Mouse (Mus musculus) limb, embryonic 12.5 days (tissue): Measurements from ENCODE around the gene Lyzl4. TPM values are rescaled to one million over a fixed set of nuclear protein-coding genes. Genes with fewer than 3 reads are reported as not detected.

Experiments
- ATAC-seq: fragments of 200-750 bp; cut with Nextera tagmentation; 2 replicates; pipeline ENCODE4 v1.8.0; 2017; ENCODE audit warnings: low read depth, moderate TSS enrichment; ENCODE audit not compliant: insufficient number of reproducible peaks, insufficient read depth, low FRiP score, low TSS enrichment
- H3K27ac ChIP-seq: fragments of 300-500 bp; sonication (generic); 2 replicates; pipeline ENCODE4 v1.5.1; 2016; ENCODE audit warnings: mild to moderate bottlenecking, moderate library complexity
- H3K27me3 ChIP-seq: fragments of 300-500 bp; sonication (generic); 2 replicates; pipeline ENCODE4 v1.6.1; 2016; ENCODE audit warnings: mild to moderate bottlenecking, moderate library complexity
- H3K36me3 ChIP-seq: fragments of 300-500 bp; sonication (generic); 2 replicates; pipeline ENCODE4 v1.6.1; 2016; ENCODE audit warnings: mild to moderate bottlenecking, moderate library complexity
- H3K4me1 ChIP-seq: fragments of 300-500 bp; sonication (generic); replicated peaks from 2 replicates; pipeline ENCODE4 v1.6.1; 2016
- H3K4me2 ChIP-seq: fragments of 300-500 bp; sonication (generic); 2 replicates; pipeline ENCODE4 v1.6.1; 2016; ENCODE audit warnings: mild to moderate bottlenecking, moderate library complexity
- H3K4me3 ChIP-seq: fragments of 300-500 bp; sonication (generic); replicated peaks from 2 replicates; pipeline ENCODE4 v1.5.1; 2016; ENCODE audit warnings: mild to moderate bottlenecking
- H3K9ac ChIP-seq: fragments of 300-500 bp; sonication (generic); replicated peaks from 2 replicates; pipeline ENCODE4 v1.6.1; 2016; ENCODE audit warnings: mild to moderate bottlenecking, moderate library complexity
- H3K9me3 ChIP-seq: fragments of 300-500 bp; sonication (generic); 2 replicates; pipeline ENCODE4 v1.6.1; 2016; ENCODE audit warnings: mild to moderate bottlenecking, moderate library complexity
- WGBS: fragments of 180-500 bp; shearing (Covaris S2); methylation state at CpG from one replicate; pipeline ENCODE4 v1.1.7; 2016; 5-methylcytosine and 5-hydroxymethylcytosine counted together
- polyA plus RNA-seq: library from polyadenylated mRNA; unstranded; fragments of >200 nt; fragmentation: Nextera tagmentation; extraction: Ambion mirVana; gene quantifications from 2 replicates; pipeline ENCODE4 v1.2.1, GENCODE M21; 2016

Gene Lyzl4
- polyA plus RNA-seq, 1 experiment from 2014 or later = not detected

DNA sequence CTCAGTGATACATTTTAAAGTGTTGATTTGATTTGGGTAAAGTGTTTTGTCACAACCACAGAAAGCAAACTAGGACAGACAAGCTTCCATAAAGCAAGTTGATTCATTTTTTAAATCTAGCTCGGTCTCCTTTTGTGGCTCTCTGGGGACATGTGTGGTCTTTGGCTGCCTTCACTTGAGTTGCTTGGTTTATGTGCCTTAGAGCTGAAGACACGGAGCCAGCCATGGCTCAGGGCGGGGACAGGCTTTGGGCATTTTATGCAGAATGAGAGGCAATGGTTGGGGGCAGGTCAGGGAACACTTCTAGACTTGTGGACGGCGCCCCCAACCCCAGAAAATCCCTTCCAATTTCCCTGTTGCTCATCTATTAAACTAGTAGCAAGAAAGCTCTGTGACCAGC is 31.8 kb upstream of the Lyzl4 start:
- WGBS = 79% methylated on average over 5 of the region's 5 CpGs
- H3K36me3 ChIP-seq = no peaks in the 10 kb centered on the region
- no peak for ATAC-seq
- H3K27ac ChIP-seq = no peak overlapping the region
- H3K4me2 ChIP-seq = no peak overlapping the region
- H3K4me1 ChIP-seq = peaks cover 17% of the 10 kb centered on the region
- no peaks in the 10 kb centered on the region for H3K9me3 ChIP-seq
- no peak overlapping the region for H3K4me3 ChIP-seq
- H3K9ac ChIP-seq = no peak overlapping the region
- H3K27me3 ChIP-seq = peaks cover 35% of the 10 kb centered on the region

DNA sequence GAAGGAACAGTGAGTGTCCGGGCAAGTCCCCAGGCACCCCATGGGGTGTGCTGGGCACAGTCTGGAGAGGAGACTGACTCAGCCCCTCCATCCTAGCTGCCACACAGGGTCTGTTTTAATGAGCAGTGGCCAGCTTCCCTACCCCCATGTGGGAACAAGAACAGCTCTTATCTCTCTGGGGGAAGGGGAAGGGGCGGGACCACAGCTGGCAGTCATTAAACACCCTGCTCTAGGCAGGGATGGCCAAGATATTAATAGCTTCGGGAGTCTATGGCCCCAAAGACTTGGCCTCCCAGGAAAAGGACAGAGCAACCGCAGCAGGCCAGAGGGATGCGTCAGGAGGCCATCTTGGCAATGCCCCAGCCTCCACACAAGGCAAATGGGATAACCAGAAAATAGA is 30.4 kb upstream of the Lyzl4 start:
- H3K9ac ChIP-seq = no peak overlapping the region
- no peak overlapping the region for H3K27ac ChIP-seq
- WGBS = 51% methylated on average over 5 of the region's 5 CpGs
- H3K9me3 ChIP-seq = no peaks in the 10 kb centered on the region
- no peak overlapping the region for H3K4me3 ChIP-seq
- peaks cover 19% of the 10 kb centered on the region for H3K4me1 ChIP-seq
- ATAC-seq = no peak
- H3K36me3 ChIP-seq = no peaks in the 10 kb centered on the region
- peaks cover 40% of the 10 kb centered on the region for H3K27me3 ChIP-seq
- H3K4me2 ChIP-seq = no peak overlapping the region

DNA sequence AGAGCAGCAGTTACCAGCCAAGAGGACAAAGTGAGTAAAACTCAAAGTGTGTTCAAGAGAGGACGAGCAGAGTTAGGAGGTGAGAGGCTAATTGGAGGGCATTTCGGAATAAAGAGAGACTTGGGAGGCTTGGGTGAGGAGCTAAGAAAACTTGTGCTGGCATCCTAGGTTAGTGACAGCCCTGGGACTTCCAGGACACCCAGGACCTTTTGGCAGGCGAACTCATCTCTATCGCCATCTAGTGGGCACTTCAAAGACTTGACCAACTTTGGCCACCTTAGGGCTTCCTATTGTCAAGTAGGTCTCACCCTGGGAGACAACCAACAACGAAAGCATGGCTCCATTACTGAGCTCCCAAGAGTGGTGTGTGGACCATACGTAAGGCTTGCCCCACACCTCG is 29.4 kb upstream of the Lyzl4 start:
- no peak overlapping the region for H3K27ac ChIP-seq
- no peaks in the 10 kb centered on the region for H3K9me3 ChIP-seq
- H3K4me3 ChIP-seq = no peak overlapping the region
- H3K36me3 ChIP-seq = no peaks in the 10 kb centered on the region
- no peak overlapping the region for H3K4me2 ChIP-seq
- H3K27me3 ChIP-seq = peaks cover 49% of the 10 kb centered on the region
- H3K4me1 ChIP-seq = peaks cover 25% of the 10 kb centered on the region
- H3K9ac ChIP-seq = no peak overlapping the region
- 23% methylated on average over 7 of the region's 7 CpGs for WGBS
- no peak for ATAC-seq

DNA sequence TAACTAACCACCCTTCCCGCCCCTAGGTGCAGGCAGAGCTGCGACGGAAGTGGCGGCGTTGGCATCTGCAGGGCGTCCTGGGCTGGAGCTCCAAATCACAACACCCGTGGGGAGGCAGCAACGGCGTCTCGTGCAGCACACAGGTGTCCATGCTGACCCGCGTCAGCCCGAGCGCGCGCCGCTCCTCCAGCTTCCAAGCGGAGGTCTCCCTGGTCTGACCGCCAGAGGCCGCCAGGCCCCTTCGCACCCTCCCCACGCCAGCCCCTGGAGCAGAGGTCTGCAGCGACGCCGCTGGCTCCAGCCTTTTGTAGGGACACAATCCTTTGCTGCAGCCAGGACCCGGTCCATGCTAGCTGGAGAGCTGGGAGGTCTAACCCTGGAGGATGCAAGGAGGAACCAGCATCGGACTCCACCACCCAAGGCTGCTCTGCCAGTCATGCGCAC is 27.5 kb upstream of the Lyzl4 start:
- 1% methylated on average over 28 of the region's 28 CpGs for WGBS
- H3K4me2 ChIP-seq = peak overlapping the region; percentile 59
- peak overlapping the region; percentile 33 for H3K4me3 ChIP-seq
- peak; percentile 33; the same call in 1 of the 2 replicates for ATAC-seq
- H3K36me3 ChIP-seq = no peaks in the 10 kb centered on the region
- H3K27me3 ChIP-seq = peaks cover 59% of the 10 kb centered on the region
- H3K27ac ChIP-seq = no peak overlapping the region
- no peaks in the 10 kb centered on the region for H3K9me3 ChIP-seq
- H3K4me1 ChIP-seq = peaks cover 25% of the 10 kb centered on the region
- H3K9ac ChIP-seq = peak overlapping the region; percentile 34

DNA sequence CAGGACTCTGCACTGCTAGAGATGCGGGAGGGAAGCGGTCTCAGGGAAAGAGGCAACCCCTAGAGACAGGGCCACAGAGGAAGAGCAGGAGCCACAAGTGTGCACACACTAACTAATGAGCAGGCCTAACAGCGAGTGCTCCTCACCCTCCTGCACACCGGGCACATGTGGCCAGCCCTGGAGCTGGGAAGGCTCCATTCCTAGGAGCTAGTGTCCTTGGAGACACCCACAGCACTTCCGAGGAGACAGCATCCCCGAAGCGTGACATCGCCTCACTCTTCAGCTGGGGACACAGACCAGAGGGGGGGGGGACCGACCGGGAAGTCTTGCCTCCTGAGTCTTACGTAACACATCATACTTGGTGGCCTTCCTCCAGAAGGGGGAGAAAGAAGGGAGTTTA is 25.9 kb upstream of the Lyzl4 start:
- Histone ChIP-seq H3K9ac (no peak overlapping the region), H3K4me2 (no peak overlapping the region), H3K27me3 (peaks cover 63% of the 10 kb centered on the region), H3K4me3 (no peak overlapping the region), H3K27ac (no peak overlapping the region), H3K9me3 (no peaks in the 10 kb centered on the region), H3K36me3 (no peaks in the 10 kb centered on the region), H3K4me1 (peaks cover 25% of the 10 kb centered on the region)
- 86% methylated on average over 11 of the region's 11 CpGs for WGBS
- no peak for ATAC-seq

DNA sequence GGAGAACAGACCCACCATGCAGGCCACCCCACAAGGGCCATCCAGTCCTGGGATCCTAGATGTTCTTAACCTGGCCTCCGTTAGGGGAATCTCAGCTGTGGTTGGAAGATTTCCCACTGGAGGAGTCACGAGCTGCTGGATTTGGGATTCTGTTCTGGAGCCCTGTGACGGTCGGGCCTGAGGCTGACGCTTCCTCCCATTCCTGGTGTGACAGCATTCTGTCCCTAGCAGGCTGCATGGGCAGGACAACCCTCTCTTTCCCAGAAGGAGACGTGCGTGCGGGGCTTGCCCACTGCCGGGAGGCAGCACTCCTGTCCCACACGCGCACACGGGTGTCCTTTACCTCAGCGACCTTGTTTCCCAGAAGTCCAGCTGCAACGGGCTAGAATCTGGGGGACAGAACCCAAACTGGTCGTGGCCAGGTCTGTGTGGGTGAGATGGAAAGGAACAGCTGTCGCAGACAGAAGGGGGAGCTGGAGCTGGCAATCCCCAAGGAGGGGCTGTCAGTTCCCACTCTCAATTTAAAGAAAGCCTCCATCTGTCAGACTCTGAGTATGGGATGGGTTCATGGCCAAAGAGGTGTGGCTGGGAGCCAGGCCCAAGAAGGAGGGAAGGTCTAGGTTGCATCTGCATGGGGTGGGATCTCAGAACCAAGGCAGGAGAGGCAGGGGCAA is 25.2 kb upstream of the Lyzl4 start:
- Histone ChIP-seq H3K4me1 (peaks cover 22% of the 10 kb centered on the region), H3K9ac (peak overlapping the region; percentile 37; the same call in 1 of the 2 replicates), H3K4me3 (no peak overlapping the region), H3K36me3 (no peaks in the 10 kb centered on the region), H3K27ac (0 out of 2 replicates have a peak overlapping the region, but pooled peaks have one; percentile 29), H3K27me3 (peaks cover 63% of the 10 kb centered on the region), H3K4me2 (no peak overlapping the region), H3K9me3 (no peaks in the 10 kb centered on the region)
- 73% methylated on average over 16 of the region's 16 CpGs for WGBS
- no peak for ATAC-seq

DNA sequence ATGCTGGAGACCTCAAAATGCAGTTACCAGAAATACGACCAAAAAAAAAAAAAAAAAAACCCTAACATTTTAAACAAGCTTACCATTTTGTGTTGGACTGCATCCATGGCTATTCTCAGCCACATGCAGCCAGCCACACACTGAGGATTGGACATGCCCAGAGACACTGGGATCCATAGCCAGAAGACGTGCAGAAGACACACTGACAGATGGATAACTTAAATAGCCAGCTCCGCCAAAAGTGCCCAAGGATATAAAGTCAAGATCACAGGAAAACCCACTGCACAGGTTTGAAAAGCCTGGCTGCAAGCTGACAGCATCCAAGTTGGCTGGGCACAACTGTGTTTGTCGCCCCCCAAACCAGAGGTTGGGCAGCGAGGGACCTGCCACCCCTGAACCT is 22.2 kb upstream of the Lyzl4 start:
- Histone ChIP-seq H3K4me2 (no peak overlapping the region), H3K27ac (no peak overlapping the region), H3K36me3 (no peaks in the 10 kb centered on the region), H3K4me3 (no peak overlapping the region), H3K4me1 (peaks cover 12% of the 10 kb centered on the region), H3K9ac (no peak overlapping the region), H3K27me3 (peaks cover 57% of the 10 kb centered on the region), H3K9me3 (no peaks in the 10 kb centered on the region)
- no peak for ATAC-seq
- WGBS = 80% methylated on average over 5 of the region's 5 CpGs

DNA sequence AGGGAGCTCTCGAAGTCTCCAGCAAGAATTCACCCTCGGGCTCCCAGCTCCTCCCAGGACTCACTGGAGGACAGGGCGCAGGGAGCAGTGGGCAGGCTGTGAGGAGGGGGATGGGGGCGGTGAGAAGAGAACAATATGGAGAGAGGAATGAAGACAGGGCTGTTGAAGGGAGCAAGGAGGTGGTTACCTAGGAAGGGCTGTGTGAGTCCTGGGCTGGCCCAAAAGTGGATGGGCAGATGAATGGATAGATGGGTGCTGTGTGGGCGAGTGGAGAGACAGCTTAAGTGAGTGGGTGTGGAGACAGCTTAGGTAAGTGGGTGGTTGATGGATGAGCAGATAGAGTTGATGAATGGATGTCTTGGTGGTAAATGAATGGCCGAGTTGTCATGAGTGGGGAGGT is 21.6 kb upstream of the Lyzl4 start:
- peaks cover 6% of the 10 kb centered on the region for H3K4me1 ChIP-seq
- H3K36me3 ChIP-seq = no peaks in the 10 kb centered on the region
- H3K9ac ChIP-seq = no peak overlapping the region
- H3K4me3 ChIP-seq = no peak overlapping the region
- WGBS = 73% methylated on average over 6 of the region's 6 CpGs
- H3K27me3 ChIP-seq = peaks cover 57% of the 10 kb centered on the region
- no peak overlapping the region for H3K4me2 ChIP-seq
- H3K27ac ChIP-seq = no peak overlapping the region
- ATAC-seq = no peak
- H3K9me3 ChIP-seq = no peaks in the 10 kb centered on the region

DNA sequence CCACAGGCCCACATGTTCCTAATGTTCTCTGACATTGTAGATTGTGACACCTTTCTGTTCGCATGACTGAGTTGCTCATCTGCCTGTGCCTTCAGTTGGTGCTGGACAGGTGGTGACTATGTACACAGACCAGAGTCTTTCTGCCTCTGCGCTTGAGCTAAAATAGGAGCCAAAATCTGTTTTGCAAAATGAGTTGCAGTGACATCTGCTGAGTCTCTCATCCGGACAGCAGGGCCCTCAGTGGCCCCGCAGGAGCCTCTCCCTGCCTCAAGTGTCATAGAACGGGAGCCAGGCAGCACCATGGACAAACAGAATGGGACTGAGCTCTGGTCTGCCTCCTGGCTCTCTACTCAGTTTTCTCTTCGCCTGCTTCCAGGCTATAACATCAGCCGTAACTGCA is 17.9 kb upstream of the Lyzl4 start:
- Histone ChIP-seq H3K4me3 (no peak overlapping the region), H3K27me3 (peaks cover 40% of the 10 kb centered on the region), H3K4me1 (peaks cover 14% of the 10 kb centered on the region), H3K9ac (no peak overlapping the region), H3K36me3 (no peaks in the 10 kb centered on the region), H3K4me2 (no peak overlapping the region), H3K27ac (no peak overlapping the region), H3K9me3 (no peaks in the 10 kb centered on the region)
- no peak for ATAC-seq
- WGBS = 74% methylated on average over 7 of the region's 7 CpGs

DNA sequence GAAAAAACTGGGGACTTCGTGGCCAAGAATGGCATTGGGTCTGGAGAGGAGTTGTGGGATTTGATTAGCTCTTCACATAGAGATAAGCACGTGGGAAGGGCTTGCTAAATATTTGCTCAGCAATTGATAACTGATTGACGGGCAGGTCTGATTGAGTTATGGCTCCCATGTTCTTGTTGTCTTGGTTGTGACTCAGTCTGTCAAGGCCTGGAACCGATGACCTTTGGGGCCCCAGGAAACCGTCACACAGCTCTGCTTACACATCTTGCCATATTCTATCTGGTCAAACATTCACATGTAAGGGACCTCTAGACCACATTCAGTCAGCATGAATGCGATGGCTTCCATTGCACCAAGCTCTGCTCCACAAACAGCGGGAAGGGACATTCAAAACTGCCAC is 16.4 kb upstream of the Lyzl4 start:
- Histone ChIP-seq H3K4me3 (no peak overlapping the region), H3K9me3 (no peaks in the 10 kb centered on the region), H3K36me3 (no peaks in the 10 kb centered on the region), H3K4me2 (no peak overlapping the region), H3K27me3 (peaks cover 36% of the 10 kb centered on the region), H3K4me1 (peaks cover 14% of the 10 kb centered on the region), H3K9ac (no peak overlapping the region), H3K27ac (no peak overlapping the region)
- no peak for ATAC-seq
- 82% methylated on average over 7 of the region's 7 CpGs for WGBS

DNA sequence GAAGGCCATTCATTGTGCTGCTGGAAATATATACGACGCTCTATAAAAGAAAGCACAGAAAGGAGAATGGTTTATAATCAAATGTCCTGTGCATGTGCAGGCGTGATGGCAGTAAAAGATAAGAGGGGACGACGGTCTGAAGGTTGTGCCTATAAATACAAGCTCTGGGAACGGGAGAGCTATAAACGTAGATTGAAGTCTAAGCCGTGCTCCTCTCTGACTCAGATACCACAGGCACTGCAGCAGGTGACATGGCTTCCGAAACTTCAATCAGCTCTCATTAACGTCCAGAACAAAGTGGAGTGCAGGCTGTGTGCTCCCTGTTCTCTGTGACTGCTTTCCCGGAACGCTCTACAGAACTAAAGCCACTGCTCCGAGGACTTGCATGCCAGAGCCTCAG is 15.2 kb upstream of the Lyzl4 start:
- Histone ChIP-seq H3K9me3 (no peaks in the 10 kb centered on the region), H3K9ac (no peak overlapping the region), H3K4me3 (no peak overlapping the region), H3K36me3 (no peaks in the 10 kb centered on the region), H3K27ac (no peak overlapping the region), H3K4me2 (no peak overlapping the region), H3K4me1 (peaks cover 14% of the 10 kb centered on the region), H3K27me3 (peaks cover 36% of the 10 kb centered on the region)
- 31% methylated on average over 13 of the region's 13 CpGs for WGBS
- ATAC-seq = no peak

DNA sequence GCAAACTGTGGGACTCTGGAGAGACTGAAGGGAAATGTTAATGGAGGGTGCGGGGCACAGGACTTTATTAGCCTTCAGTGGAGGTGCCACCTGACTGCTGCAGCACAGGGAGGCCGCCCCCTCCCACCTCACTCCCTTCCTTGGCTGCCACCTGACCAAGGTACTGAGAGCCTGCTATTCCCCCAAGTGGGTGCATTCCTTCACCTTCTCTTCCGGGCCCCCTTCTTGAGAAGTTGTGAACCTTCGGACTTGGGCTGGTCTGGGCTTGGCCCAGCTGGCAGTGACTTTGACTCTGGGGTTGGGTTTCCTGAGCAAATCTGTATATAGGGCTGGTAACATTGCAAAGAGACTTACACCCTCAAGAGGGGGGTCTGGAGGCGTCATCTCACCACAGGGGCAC is 14.4 kb upstream of the Lyzl4 start:
- ATAC-seq = no peak
- WGBS = 74% methylated on average over 5 of the region's 5 CpGs

More for the DNA sequence above, 14.4 kb upstream of the Lyzl4 start:
- no peak overlapping the region for H3K9ac ChIP-seq
- no peak overlapping the region for H3K27ac ChIP-seq
- H3K4me2 ChIP-seq = no peak overlapping the region
- H3K27me3 ChIP-seq = peaks cover 32% of the 10 kb centered on the region
- no peaks in the 10 kb centered on the region for H3K9me3 ChIP-seq
- H3K36me3 ChIP-seq = no peaks in the 10 kb centered on the region
- H3K4me1 ChIP-seq = peaks cover 14% of the 10 kb centered on the region
- H3K4me3 ChIP-seq = no peak overlapping the region
